Mouse (Mus musculus) common myeloid progenitor, adult 5-6 weeks (primary cell): ENCODE data around the gene Efl1. TPM values are rescaled to one million over a fixed set of nuclear protein-coding genes. Genes with fewer than 3 reads are reported as not detected.

Experiments
- ATAC-seq: replicated peaks from 2 replicates; pipeline ENCODE4 v1.8.0; 2016; ENCODE audit warnings: low read depth, mild to moderate bottlenecking, moderate TSS enrichment, inconsistent platforms; ENCODE audit not compliant: poor library complexity, severe bottlenecking
- total RNA-seq: library from RNA; stranded (forward); fragments of 200-1000, 187-1606 nt; gene quantifications from 2 replicates; pipeline ENCODE4 v1.2.3, GENCODE M21; 2017

Efl1 gene
- 25.4 and 28.6 TPM in 2 replicates for total RNA-seq

DNA sequence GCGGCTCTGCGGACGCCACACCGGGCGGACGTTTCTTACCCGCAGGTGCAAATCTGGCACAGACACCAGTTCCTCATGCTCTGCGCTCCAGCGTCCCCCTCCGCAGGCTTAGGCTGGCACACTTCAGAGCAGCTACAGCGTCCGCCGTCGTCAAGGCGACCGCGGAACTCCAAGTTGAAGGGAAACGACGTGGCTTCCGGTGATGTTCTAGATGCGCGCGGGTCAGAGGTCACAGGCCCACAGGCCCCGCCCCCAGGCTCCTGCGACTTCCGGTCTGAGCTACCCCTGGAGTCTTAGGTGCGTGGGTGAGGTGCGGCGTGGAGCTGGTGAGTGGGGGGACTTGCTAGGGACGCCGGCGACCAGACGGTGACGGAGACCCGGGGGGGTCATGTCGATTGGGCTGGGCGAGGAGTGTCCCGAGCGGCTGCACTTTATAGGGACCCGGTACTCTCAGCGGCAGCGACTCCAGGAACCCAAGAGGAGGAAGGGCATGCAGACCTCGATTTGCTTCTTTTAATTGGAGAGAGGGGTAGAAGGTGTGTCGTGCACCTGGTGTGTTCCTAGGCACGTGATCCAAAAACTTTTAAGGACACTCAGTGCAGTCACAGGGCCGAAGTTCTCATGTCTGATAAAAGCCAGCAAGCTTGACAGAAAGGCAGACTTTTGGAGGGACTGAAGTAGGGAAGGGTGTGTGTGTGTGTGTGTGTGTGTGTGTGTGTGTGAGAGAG lies at the start of gene Efl1, which contains the start of gene Saxo2:
TSS of gene Efl1 (plus strand) at position 262 of the 728 bp plus-strand sequence.
TSS of gene Saxo2 (minus strand) at position 176 of the 728 bp plus-strand sequence.
- peak; percentile 99 for ATAC-seq

DNA sequence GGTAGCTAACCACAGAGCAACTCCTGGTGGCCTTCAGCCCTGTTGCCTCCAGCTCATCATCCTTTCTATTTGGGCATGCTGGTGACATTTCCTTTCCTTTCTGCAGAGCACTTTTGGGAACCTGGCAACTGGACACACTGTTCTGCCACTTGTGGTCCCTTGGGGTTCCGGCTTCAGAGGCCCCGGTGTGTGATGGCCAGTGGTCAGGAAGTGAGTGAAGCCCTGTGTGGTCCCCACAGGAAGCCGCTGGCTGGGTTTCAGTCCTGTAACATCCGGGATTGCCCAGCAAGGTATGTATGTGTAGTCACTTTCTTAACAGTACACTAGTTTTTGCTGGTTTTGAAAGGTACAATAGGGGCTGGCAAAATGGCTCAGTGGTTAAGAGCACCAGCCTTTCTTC lies 46.4 kb upstream of the Efl1 start:
- peak; percentile 82 for ATAC-seq

DNA sequence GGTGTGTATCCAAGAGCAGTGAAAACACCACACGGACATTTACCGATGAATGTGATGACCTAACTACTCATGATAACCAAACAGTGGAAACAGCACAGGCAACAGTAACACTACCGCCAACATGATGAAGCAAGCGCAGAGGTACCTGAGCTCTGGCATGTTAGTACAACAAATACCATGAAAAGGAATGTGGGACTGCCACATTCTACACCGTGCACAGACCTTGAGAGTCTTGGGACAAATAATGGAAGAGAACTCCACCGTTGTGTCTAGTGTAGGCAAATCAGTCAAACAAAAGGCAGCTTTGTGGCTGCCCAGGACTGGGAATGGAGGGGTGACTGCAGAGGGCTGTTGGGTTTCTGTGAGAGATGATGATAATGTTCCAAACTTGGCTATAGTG lies 43.0 kb upstream of the Efl1 start:
- ATAC-seq: no peak

DNA sequence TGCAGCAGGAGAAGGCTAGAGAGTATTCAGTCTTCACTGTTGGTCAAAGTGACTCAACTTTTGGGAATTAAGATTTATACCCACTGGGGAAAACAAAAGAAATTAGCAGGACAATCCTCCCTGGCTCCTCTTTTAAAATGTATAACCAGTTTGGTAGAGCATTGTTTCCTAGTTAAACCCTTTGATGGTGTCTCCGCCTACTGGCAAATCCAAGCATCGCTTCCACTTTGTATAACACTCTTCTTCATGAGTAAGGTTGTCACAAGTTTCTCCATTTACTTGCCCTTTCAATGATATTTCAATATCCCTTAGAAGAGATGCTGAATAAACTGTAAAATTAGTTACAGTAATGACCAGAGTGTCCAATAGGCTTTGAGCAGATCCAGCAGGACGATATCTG lies 38.8 kb upstream of the Efl1 start:
- ATAC-seq: 0 out of 2 replicates have a peak, but pooled peaks have one; percentile 52

DNA sequence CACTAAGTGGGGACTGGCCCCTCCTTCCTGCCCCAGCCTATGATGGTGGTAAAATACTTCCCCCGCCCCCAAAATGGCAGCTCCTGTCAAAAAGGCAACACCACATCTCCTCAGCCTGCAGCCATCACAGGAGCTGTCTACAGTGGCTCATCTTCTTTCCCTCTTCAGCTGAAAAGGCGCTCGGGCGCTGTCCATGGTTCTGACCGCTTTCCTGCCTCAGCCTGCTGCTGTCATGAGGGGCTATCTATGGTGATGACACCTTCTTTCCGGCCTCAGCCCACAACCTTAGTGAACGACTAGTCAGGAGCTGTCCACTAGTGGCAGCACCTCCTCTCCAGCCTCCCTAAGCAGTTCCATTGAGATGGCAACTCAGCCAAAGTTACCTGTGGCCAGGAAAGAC lies 23.1 kb upstream of the Efl1 start:
- ATAC-seq: peak; percentile 93

DNA sequence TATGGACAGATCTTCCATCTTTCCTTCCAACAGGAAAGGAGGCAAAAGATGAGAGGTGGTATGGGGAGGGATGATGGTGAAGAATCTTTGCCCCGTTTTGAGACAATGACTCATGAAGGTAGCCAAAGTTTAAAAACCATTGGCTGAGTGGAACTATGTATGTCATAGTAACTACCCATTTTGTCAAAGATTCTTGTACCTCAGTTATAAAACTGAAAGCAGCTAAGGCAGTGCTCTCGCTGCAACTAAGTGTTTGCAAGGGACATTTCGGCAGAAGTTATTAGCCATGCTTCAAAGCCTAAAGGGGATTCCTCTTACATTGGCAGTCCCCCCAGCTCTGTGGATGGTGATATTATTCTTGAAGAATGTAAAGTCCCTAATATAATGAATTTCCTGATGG lies 1.2 kb upstream of the Efl1 start:
- no peak for ATAC-seq

DNA sequence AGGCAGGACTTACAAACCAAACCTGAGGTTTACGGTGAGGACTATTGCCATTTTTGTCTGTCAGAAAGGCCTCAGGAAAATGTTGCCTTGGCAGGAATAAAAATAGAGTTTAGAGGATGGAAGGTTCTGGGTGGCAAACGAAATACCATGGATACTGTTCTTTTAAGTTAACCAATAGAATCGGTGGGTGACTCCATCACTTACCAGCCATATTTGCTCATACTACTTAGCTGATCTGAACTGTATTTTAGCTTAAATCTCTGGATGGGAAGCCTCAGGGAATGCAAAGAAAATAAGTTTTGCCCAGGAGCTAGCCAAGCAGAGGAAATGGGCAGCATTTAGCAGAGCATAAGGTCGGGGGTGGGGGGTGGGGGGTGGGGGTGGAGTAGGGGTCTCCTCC lies 505 bp upstream of the Efl1 start:
- ATAC-seq: no peak

DNA sequence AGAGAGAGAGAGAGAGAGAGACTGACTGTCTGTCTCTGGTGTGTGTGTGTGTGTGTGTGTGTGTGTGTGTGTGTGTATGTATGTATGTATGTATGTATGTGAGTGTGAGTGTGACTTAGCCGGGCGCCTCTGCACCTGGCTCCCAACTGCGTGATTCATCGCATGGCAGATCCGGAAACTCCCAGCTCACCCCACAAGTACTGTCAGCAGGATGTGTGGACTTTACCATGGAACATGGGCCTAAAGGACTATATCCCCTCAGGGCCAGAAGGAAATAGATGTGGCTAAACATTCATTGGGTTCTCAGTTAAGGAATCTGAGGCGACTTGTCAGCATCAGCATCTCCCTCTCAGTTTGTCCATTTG lies 649 bp downstream of the Efl1 start:
- 0 out of 2 replicates have a peak, but pooled peaks have one; percentile 16 for ATAC-seq

DNA sequence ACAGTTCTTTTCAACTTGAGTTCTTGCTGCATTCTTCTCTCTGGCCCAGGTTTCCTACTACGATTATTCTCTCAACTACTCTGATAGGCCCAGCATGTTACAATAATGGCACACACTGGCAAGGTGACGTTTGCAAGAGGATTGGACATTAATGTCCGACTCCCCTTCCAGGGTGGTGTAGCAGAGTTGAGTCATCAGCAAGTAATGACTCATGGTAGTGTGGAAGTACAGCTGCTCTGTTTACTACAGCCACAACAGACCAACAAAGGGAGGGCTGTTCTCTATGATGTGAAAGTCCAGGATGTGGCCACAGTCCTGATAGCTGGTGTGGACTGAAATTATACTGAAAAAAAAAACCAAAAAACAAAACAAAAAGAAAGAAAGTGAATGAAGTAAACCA lies 16.2 kb downstream of the Efl1 start:
- ATAC-seq: no peak

DNA sequence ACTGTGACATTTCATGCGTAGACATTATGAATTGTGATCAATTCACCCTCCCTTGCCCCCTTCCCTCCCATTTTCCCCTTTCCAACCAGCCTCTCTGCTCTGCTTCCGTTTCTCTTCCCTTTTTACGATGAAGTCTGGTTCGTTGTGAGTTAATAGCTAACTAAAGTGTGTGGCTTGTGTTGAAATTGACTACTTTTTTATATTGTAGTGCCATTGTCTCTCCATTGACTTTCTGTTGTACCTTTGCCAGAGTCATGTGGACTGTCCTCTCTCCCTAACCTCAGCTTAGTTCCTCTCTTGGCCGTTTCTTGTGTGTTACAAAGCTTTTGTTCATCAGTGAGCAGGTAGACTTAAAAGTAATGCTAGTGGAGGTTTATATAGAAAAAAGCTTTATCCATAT lies 27.6 kb downstream of the Efl1 start:
- ATAC-seq: no peak

DNA sequence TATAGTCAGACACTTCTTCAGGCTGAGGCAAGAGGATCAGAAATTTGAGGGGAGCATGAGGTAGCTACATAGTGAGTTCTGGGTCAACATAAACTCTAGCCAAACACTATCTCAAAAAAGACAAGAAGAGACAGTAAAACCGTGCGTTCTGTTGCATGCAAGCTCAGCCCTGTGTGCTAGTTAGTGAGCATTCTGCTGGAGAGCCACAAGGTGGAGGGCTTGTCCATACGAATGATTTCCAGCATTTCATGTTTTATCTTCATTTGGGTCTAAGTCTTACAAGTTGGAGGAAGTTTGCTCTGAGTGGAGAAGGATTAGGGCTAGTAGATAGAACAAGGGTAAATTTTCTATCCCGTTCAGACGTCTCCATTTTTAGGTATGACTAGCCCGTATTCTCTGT lies 28.4 kb downstream of the Efl1 start:
- peak; percentile 71 for ATAC-seq

DNA sequence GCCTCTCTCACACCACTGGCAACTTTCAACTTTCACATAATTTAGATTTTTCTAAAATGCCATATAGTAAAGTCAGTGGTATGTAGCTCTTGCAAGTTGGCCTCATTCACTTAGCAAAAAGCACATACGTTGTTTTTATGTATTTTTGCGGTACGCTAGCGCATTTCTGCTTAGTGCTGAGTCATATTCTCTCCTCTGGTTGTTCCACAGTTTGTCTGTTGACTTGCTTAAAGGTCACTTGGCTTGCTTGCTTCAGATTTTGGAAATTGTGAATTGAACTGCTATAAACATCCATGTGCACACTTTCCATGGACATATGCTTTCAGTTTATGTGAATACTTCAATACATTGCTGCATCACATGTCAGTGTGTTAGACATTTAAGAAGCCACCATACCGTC lies 31.5 kb downstream of the Efl1 start:
- no peak for ATAC-seq

DNA sequence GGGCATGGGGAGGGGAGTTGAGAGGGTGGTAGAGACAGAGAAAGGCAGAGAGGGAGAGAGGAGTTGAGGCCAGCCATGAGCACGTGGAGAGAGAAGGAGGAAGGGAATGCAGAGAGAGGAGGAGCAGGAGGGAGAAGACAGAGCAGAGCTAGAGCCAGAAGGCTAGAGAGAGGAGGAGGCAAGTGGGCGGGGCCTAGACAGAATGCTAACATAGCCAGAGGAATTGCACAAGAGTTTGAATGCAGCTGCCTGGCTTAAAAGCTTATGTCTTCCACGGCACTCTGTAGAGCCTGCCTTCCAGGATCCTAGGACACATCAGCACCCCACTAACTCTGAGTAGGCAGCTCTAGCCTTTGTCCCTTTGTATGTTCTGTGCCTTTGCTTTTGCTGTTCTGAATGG lies 40.3 kb downstream of the Efl1 start:
- ATAC-seq: peak; percentile 69

DNA sequence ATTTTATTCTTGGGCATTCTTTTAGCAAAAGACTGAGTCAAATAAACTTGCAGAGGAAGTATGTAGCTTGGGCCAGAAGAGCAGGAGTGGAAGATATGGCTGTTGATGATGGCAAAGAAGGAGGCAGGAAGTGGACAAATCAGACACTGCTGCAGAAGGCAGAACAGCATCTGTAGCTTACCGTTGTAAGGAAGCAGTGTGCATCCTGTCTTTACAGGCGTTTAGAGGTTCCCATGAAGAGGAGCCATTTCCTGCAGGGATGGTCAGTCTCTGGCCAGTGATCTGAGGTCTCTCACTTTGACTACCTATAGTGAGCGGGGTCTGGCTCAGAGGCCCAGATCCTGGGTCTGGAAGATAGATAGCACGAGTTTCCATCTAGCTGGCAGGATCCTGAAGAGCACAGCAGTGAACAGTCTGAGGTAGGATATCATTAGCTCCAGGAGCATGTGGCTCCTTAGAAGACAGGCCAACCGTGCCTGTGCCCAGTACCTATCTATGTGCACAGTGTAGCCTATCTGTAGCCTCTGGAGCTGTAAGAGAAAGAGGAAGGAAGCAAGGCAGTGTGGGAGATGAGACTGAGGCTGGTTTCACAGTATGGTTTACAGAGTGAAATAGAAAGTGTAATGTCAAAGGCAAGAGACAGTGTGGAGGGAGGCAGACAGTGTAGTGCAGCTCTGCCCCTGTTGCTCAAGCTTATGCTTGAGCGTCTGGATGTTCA lies 42.8 kb downstream of the Efl1 start:
- peak; percentile 88 for ATAC-seq

DNA sequence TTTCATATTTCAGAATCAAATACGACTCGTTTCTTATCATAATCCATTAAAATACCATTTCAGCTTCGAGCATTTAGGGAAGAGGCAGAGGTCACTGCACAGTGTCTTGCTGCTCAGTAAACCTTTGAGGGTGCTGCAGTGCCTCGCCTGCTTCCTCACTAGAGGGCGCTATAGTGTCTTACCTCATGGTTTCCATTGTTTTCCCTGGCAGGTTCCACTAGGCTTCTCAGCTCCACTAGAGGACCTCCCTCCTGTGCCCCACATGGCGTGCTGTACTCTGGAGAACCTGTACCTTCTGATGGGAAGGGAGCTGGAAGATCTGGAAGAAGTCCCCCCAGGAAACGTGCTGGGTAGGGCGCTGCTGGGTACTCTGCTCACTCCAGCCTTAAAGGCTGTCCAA lies 49.3 kb downstream of the Efl1 start:
- ATAC-seq: 0 out of 2 replicates have a peak, but pooled peaks have one; percentile 52

DNA sequence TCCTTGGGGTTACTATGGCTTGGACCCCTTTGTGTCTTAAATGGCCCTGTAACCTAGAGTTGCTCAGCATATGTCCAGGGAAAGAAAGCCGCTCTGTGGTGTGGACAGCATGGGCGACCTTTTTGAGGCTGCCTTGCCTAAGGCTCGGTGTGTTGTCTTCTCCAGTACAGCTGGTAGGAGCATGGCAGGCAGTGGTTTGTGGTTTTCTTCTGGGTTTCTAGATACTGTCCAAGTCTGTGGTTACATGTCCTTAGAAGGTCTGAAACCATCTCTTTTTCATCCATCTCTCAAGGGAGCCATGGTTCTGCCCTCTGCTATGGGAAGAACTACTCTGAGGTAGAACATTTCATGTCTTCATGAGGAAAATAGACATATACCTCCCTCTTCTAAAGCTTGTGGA lies 50.6 kb downstream of the Efl1 start:
- peak; percentile 84 for ATAC-seq

DNA sequence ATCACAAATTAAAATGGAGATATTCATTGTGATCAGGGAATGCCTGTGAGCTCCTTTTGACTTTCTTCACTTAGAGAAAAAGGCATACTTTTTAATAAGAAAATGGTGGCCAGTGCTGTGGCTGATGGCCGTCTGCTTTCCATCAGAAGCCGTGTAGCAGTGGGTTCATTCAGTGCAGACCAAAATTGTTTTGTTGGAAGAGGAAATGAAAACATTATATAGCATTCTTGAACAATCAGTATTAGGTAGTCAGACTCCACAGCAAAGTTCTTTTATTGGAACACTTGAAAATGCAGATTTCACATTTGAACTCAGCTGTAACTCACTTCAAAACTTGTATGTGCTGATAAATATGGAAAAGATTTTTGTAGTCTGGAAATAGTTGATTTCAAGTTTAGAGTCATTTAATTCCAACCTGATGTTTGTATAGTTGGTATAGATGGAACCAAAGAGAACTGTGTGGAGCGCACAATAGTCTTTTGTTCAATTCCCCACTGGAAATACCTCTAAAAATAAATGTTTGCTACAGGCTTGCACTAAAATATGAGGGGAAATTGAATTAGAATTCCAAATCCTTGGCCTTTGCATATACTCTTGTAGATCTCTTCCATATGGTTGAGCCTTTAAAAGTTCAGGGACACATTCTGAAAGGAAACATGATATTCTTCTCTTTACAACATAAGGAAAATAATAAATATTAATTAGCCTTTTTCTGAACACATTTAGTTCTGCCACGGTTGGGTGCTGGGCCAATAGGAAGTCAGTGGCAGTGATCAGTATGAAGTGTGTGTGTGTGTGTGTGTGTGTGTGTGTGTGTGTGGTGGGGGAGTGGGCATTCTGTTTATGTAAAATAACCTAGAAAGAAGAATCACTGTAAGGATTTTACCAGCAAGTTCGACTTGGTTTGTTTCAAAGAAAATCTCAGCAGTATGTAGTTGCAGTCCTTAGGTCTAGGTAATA lies 54.2 kb downstream of the Efl1 start:
- no peak for ATAC-seq

DNA sequence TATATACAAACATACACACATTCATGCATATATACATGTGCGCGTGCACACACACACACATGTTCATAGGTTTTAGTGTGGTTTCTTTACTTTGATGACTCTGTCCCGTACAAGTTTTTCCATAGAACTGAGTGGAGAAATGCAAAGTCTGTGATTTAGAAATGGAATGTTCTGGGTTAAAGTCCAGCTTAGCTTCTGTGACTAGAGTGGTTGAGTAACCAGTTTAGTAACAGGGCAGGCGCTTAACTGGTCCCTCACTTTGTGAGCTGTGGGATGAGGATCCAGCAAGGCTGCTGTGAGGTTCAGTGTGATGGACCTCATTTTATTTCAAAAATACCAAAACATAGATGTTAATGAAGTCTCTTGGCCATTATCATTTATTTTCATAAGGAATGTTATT lies 60.8 kb downstream of the Efl1 start:
- no peak for ATAC-seq

DNA sequence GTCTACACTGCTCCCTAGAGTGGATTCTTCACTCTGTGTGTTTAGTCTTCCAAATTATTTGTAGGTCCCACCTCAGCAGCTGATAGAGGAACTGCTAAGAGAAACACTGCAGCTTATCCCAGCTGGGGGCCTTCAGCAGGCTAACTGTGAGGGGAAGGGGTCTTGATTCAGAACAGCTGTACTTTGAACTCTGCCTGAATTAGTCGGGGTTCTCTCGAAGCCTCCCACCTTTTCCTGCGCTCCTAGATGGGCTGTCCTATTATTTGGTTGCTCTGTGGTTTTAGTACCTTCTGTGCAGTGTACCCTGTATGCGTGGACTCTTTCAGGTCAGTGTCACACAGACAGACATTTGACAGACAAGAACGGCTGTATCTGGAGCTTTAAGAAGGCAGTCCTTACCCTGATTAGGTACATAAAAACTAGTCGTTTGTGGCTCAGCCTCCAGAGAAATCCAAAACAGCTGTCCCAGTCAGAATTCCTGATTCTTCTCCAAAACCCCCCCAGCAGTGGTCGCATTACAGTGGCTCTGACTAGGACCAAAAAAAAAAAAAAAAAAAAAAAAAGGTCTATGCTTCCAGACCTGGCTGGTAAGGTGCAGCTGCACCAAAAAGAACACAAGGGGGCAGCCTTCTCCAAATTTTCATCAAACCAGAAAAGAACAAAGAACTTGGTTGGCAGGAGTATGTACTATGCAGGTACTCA lies 66.9 kb downstream of the Efl1 start:
- ATAC-seq: peak; percentile 80
